In the genomic region with DNA sequence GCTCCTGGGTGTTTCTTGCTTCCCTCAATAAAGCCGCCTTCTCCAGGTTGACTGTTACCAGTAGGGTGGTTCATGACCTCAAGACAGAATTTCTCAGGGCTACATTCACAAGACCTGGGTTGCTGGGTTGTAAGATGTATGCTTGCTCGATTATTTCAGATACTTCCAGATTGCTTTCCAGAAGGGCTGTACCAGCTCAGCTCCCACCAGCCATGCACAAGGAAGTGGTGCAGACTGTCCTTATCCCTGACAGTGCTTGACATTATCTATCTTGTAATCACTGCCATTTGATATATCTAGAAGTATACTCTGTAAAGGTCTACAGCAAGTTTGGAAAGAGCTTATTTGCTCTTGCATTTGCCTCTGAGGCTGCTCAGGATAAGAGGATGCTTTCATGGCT, we compare ENCODE assay signal across 22 mouse cellular contexts.
"Had no signal": no experiment of that assay in that cellular context is flagged by ENCODE, and none has a peak within 500 bp of the region (broad histone marks: within the 10 kb centered on the region; RNA-seq: fewer than 3 reads in every experiment).

No protein-coding gene starts in this region.

- H3K27ac ChIP-seq: limb, embryonic 10.5 days; limb, embryonic 13.5 days; liver, embryonic 12.5 days; liver, embryonic 15.5 days; lung, embryonic 15.5 days; midbrain, embryonic 10.5 days; midbrain, embryonic 13.5 days; neural tube, embryonic 13.5 days; stomach, embryonic 15.5 days had no signal

- DNase-seq: kidney, adult 2 months; kidney, postnatal 10 days; kidney, postnatal 36 days; liver; lung, adult 18-20 months; lung, postnatal 10 days; lung, postnatal 36 days; retina, postnatal 1 day; right cerebral cortex, postnatal 25 days; spleen, adult 18-20 months; thymus, postnatal 25 days had no signal

- H3K4me3 ChIP-seq: limb, embryonic 10.5 days; limb, embryonic 13.5 days; liver, embryonic 12.5 days; liver, embryonic 15.5 days; lung, embryonic 15.5 days; megakaryocyte, embryonic 14.5 days; midbrain, embryonic 10.5 days; midbrain, embryonic 13.5 days; myocyte; neural tube, embryonic 13.5 days; stomach, embryonic 15.5 days had no signal
